Mouse (Mus musculus): Measurements from ENCODE around the gene Acsl6. TPM values are rescaled to one million over a fixed set of nuclear protein-coding genes. Genes with fewer than 3 reads are reported as not detected.
A peak's percentile ranks its signal among the peaks of the same experiment; 100 is the strongest.

Gene Acsl6
- total and polyA plus RNA-seq, 3 experiments = 2.8 to 7.9 TPM; not detected in 1

DNA sequence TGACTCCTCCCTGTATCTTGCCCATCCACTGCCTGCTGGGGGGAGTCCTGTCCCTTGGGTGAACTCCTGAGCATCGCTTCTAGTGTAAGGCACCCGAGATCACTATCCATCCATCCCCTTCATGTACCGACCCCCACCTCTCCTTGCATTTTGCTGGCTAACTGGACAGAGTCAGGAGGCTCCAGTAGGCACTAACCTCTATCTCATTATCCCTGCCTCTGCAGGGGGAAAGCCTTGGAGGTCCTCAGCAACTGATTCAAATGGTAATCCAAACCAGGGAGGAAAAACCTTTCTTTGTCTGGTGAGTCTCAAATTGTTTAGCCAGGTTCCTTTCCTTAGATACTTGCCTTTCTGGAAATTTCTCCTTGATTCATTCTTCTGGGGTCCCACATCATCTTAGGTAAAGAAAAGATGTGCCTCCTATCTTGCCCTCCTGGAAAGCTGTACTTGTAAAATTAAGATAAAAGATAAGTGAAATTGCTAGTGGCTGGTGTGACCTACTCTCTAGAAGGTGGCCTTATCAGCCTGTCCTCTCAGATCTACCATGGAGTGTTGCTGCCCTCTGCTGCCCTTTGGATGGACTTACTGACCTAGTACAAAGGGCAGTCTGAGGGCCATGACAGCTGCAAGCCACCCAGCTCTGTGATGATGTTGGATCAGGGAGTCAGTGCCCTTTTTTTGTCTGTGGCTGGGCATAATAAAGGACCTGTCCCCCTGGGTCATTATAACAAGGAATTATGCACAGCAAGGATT is 46.8 kb upstream of the Acsl6 start:
- peak; percentile 92 for DNase-seq (ENCODE audit: low read depth, low spot score)

GRCm38 (mm10) chr11:54263405-54264031 is 40.1 kb upstream of the Acsl6 start:
- no peaks in the 10 kb centered on the region for H3K27me3 ChIP-seq (ENCODE audit: control insufficient read depth in 1 of 2, insufficient read depth in 2 of 2, low read length in 2 of 2)
- H3K79me2 ChIP-seq (ENCODE audit: control insufficient read depth, insufficient read depth, low read length, poor library complexity) = no peaks in the 10 kb centered on the region
- peak; percentile 75 for TF ChIP-seq RCOR1 (IDR thresholded peaks at IDR 0.05; ENCODE audit: low read depth, low read length)
- peak in 2 of 3 experiments; percentile 56 to 79; a peak in 4 of 6 replicates for TF ChIP-seq CTCF (IDR thresholded peaks at IDR 0.05 in 2 of 3, conservative IDR thresholded peaks at IDR 0.05 in 1 of 3; ENCODE audit: control insufficient read depth in 1 of 3, insufficient read depth in 1 of 3, low read depth in 2 of 3, low read length in 3 of 3, poor library complexity in 1 of 3, severe bottlenecking in 1 of 3)
- no peak for TF ChIP-seq MXI1 (IDR thresholded peaks at IDR 0.05; ENCODE audit: low read depth, low read length)
- TF ChIP-seq EP300 (IDR thresholded peaks at IDR 0.05; ENCODE audit: low read depth in 1 of 2, low read length in 2 of 2) = peak; percentile 62 to 89
- no peak for TF ChIP-seq GABPA (IDR thresholded peaks at IDR 0.05; ENCODE audit: low read depth, low read length)
- TF ChIP-seq TCF12 (IDR thresholded peaks at IDR 0.05; ENCODE audit: low read depth, low read length) = peak; percentile 33; the same call in 1 of the 2 replicates
- TF ChIP-seq ZKSCAN1 (IDR thresholded peaks at IDR 0.05; ENCODE audit: low read depth, low read length) = no peak
- TF ChIP-seq SMC3 (IDR thresholded peaks at IDR 0.05; ENCODE audit: low read depth, low read length) = peak; percentile 27; the same call in 1 of the 2 replicates
- TF ChIP-seq NELFE (IDR thresholded peaks at IDR 0.05; ENCODE audit: low read depth, low read length) = no peak
- peak; percentile 54; the same call in 1 of the 2 replicates for TF ChIP-seq ETS1 (IDR thresholded peaks at IDR 0.05; ENCODE audit: low read depth, low read length)
- peak; percentile 86 for TF ChIP-seq GATA1 (IDR thresholded peaks at IDR 0.05; ENCODE audit: low read depth, low read length)
- TF ChIP-seq ELF1 (IDR thresholded peaks at IDR 0.05; ENCODE audit: low read depth, low read length) = peak; percentile 69; the same call in 1 of the 2 replicates
- TF ChIP-seq MAZ (IDR thresholded peaks at IDR 0.05; ENCODE audit: low read depth, low read length) = 0 out of 2 replicates have a peak, but pooled peaks have one; percentile 23
- no peak overlapping the region for H3K27ac ChIP-seq (ENCODE audit: control insufficient read depth, low read depth, low read length)
- H3K36me3 ChIP-seq (ENCODE audit: control insufficient read depth in 1 of 2, insufficient read depth in 2 of 2, low read length in 2 of 2) = peaks cover 0 to 25% of the 10 kb centered on the region in 2 experiments; a peak in 2 of 4 replicates
- H3K4me3 ChIP-seq (ENCODE audit: control insufficient read depth in 1 of 2, insufficient read depth in 1 of 2, low read depth in 2 of 2, low read length in 2 of 2) = no peak overlapping the region
- H3K4me1 ChIP-seq (ENCODE audit: control insufficient read depth in 1 of 2, insufficient read depth in 2 of 2, low read length in 2 of 2) = peaks cover 14 to 32% of the 10 kb centered on the region in 2 experiments
- DNase-seq (ENCODE audit: low read depth, low spot score) = peak; percentile 71
- H3K9ac ChIP-seq (ENCODE audit: control insufficient read depth, low read depth, low read length, poor library complexity, severe bottlenecking) = no peak overlapping the region
- H3K9me3 ChIP-seq (replicated peaks; ENCODE audit: insufficient read depth, low read length) = no peaks in the 10 kb centered on the region

More for the DNA sequence above, 46.8 kb upstream of the Acsl6 start:
- Histone ChIP-seq H3K9me3 (replicated peaks; ENCODE audit: insufficient read depth, low read length) (no peaks in the 10 kb centered on the region), H3K27me3 (ENCODE audit: control insufficient read depth in 1 of 2, insufficient read depth in 2 of 2, low read length in 2 of 2) (no peaks in the 10 kb centered on the region), H3K79me2 (ENCODE audit: control insufficient read depth, insufficient read depth, low read length, poor library complexity) (no peaks in the 10 kb centered on the region), H3K9ac (ENCODE audit: control insufficient read depth, low read depth, low read length, poor library complexity, severe bottlenecking) (no peak overlapping the region), H3K4me1 (ENCODE audit: control insufficient read depth in 1 of 2, insufficient read depth in 2 of 2, low read length in 2 of 2) (peaks cover 0 to 7% of the 10 kb centered on the region in 2 experiments; a peak in 2 of 4 replicates), H3K36me3 (ENCODE audit: control insufficient read depth in 1 of 2, insufficient read depth in 2 of 2, low read length in 2 of 2) (peaks cover 0 to 6% of the 10 kb centered on the region in 2 experiments; a peak in 1 of 4 replicates), H3K4me3 (ENCODE audit: control insufficient read depth in 1 of 2, insufficient read depth in 1 of 2, low read depth in 2 of 2, low read length in 2 of 2) (no peak overlapping the region), H3K27ac (ENCODE audit: control insufficient read depth, low read depth, low read length) (no peak overlapping the region)
- peak; percentile 89 for TF ChIP-seq GATA1 (IDR thresholded peaks at IDR 0.05; ENCODE audit: low read depth, low read length)
- peak; percentile 67 to 97 (median 91) for TF ChIP-seq CTCF (IDR thresholded peaks at IDR 0.05 in 2 of 3, conservative IDR thresholded peaks at IDR 0.05 in 1 of 3; ENCODE audit: control insufficient read depth in 1 of 3, insufficient read depth in 1 of 3, low read depth in 2 of 3, low read length in 3 of 3, poor library complexity in 1 of 3, severe bottlenecking in 1 of 3)
- peak; percentile 23 to 32; a peak in 1 of 4 replicates for TF ChIP-seq EP300 (IDR thresholded peaks at IDR 0.05; ENCODE audit: low read depth in 1 of 2, low read length in 2 of 2)
- no peak for TF ChIP-seq MAZ (IDR thresholded peaks at IDR 0.05; ENCODE audit: low read depth, low read length)
- TF ChIP-seq POLR2A (IDR thresholded peaks at IDR 0.05; ENCODE audit: control insufficient read depth in 1 of 2, insufficient read depth in 1 of 2, low read depth in 1 of 2, low read length in 2 of 2, poor library complexity in 1 of 2) = no peak
- TF ChIP-seq MEF2A (IDR thresholded peaks at IDR 0.05; ENCODE audit: extremely low read depth, insufficient replicate concordance, low read depth, low read length, poor library complexity, severe bottlenecking) = no peak
- no peak for TF ChIP-seq JUND (IDR thresholded peaks at IDR 0.05; ENCODE audit: low read depth, low read length)
- TF ChIP-seq TCF12 (IDR thresholded peaks at IDR 0.05; ENCODE audit: low read depth, low read length) = no peak
- peak; percentile 98 for TF ChIP-seq ZC3H11A (IDR thresholded peaks at IDR 0.05; ENCODE audit: low read depth, low read length)
- TF ChIP-seq USF2 (IDR thresholded peaks at IDR 0.05; ENCODE audit: borderline replicate concordance in 1 of 2, insufficient read depth in 1 of 2, low read depth in 1 of 2, low read length in 2 of 2) = no peak
- TF ChIP-seq TBP (IDR thresholded peaks at IDR 0.05; ENCODE audit: low read depth, low read length) = no peak
- no peak for TF ChIP-seq MXI1 (IDR thresholded peaks at IDR 0.05; ENCODE audit: low read depth, low read length)
- TF ChIP-seq ZKSCAN1 (IDR thresholded peaks at IDR 0.05; ENCODE audit: low read depth, low read length) = no peak
- TF ChIP-seq SMC3 (IDR thresholded peaks at IDR 0.05; ENCODE audit: low read depth, low read length) = peak; percentile 98
- TF ChIP-seq MYB (IDR thresholded peaks at IDR 0.05; ENCODE audit: low read depth, low read length) = no peak
- peak; percentile 57 for TF ChIP-seq SIN3A (IDR thresholded peaks at IDR 0.05; ENCODE audit: low read length)
- peak; percentile 100 for TF ChIP-seq RAD21 (IDR thresholded peaks at IDR 0.05; ENCODE audit: low read depth, low read length)
